8 mouse cellular contexts compared by ENCODE assay signal in the genomic region with DNA sequence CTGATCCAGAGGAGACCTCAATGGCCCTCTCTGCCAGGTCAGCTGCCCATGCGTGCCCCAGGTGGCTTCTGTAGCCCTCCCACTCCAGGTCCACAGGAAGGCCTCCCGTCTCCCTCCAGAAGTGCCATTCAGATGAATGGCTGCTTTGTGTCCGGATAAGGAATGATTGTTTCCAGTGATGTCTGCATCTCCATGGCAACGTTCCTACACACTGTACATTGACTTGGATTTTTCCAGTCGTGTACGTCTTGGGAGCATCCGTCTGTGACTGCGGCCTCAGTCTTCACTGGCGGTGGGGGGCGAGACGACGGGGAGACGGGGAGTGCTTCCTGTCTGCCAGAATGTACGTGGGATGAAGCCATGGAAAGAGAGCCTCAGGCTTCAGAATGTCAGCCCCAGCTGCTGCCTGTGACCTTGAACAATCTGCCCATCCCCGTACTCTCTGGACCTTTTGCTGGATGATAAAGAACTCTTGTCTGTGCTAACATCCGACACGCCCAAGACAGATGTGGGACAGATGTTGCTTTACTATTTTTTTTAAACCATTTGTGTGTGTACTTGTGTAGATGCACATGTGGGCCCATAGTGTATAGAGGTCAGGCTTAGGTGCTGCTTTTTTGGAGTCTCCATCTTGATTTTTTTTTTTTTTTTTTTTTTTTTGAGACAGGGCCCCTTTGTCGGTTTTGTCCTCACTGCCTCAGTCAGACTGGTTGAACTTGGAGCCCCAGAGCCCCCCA.
DNase-seq lines count a peak whose midpoint lies in the region; ATAC-seq and TF ChIP-seq lines count a peak whose summit lies in the region.

No protein-coding gene starts in this region.

- intact Hi-C loops in left cerebral cortex, postnatal 4 days (cut with DNase I), result loop anchor here (5.0 to 10.0 kb wide), 2 partner anchors 50 to 243 kb away; a partner anchor contains a TSS

- peaks cover 36% of the 10 kb centered on the region for H3K4me1 ChIP-seq in embryonic facial prominence, embryonic 12.5 days
- H3K4me1 ChIP-seq in intestine, embryonic 15.5 days (replicated peaks), result peaks cover 10% of the 10 kb centered on the region

- TF ChIP-seq CTCF in layer of hippocampus, adult 2 months (conservative IDR thresholded peaks at IDR 0.05), result no peak

- peak overlapping the region; percentile 83 for H3K27ac ChIP-seq in embryonic facial prominence, embryonic 12.5 days
- H3K27ac ChIP-seq in intestine, embryonic 15.5 days, result peak overlapping the region; percentile 24; the same call in 1 of the 2 replicates
- H3K27ac ChIP-seq in layer of hippocampus, adult 2 months, result no peak overlapping the region

- H3K9me3 ChIP-seq in embryonic facial prominence, embryonic 12.5 days, result no peaks in the 10 kb centered on the region
- no peaks in the 10 kb centered on the region for H3K9me3 ChIP-seq in intestine, embryonic 15.5 days

- peak; percentile 80 for ATAC-seq in embryonic facial prominence, embryonic 12.5 days (ENCODE audit: insufficient number of reproducible peaks, insufficient read depth, low FRiP score, low TSS enrichment)
- ATAC-seq in intestine, embryonic 15.5 days, result peak; percentile 64

- peak; percentile 46 to 55 for DNase-seq in left cerebral cortex, adult 18-20 months (ENCODE audit: low spot score in 2 of 2)
- DNase-seq in left cerebral cortex, postnatal 4 days, result no peak
- DNase-seq in retina, embryonic 14.5 days (ENCODE audit: low spot score), result peak; percentile 46
- DNase-seq in cerebellum, postnatal 25 days, result no peak
- no peak for DNase-seq in layer of hippocampus, adult 2 months (ENCODE audit: low spot score in 2 of 2)
- DNase-seq in natural killer cell, adult 2 months (ENCODE audit: low spot score in 2 of 2), result no peak

- no peak overlapping the region for H3K4me3 ChIP-seq in embryonic facial prominence, embryonic 12.5 days
- H3K4me3 ChIP-seq in intestine, embryonic 15.5 days (replicated peaks), result no peak overlapping the region
- H3K4me3 ChIP-seq in layer of hippocampus, adult 2 months, result no peak overlapping the region

- no peak overlapping the region for H3K9ac ChIP-seq in embryonic facial prominence, embryonic 12.5 days
- no peak overlapping the region for H3K9ac ChIP-seq in intestine, embryonic 15.5 days

- no peaks in the 10 kb centered on the region for H3K36me3 ChIP-seq in embryonic facial prominence, embryonic 12.5 days
- H3K36me3 ChIP-seq in intestine, embryonic 15.5 days, result no peaks in the 10 kb centered on the region

- WGBS in embryonic facial prominence, embryonic 12.5 days, result 18% methylated on average over 18 of the region's 18 CpGs
- 28% methylated on average over 18 of the region's 18 CpGs for WGBS in intestine, embryonic 15.5 days

- H3K4me2 ChIP-seq in embryonic facial prominence, embryonic 12.5 days (replicated peaks), result no peak overlapping the region
- H3K4me2 ChIP-seq in intestine, embryonic 15.5 days (replicated peaks), result no peak overlapping the region

- 0 out of 2 replicates have a peak, but pooled peaks cover 3% of the 10 kb centered on the region for H3K27me3 ChIP-seq in embryonic facial prominence, embryonic 12.5 days
- H3K27me3 ChIP-seq in intestine, embryonic 15.5 days (replicated peaks), result peaks cover 3% of the 10 kb centered on the region

Comparison
In these comparisons a context has a peak if more than half of its experiments do, and no peak if none do; other contexts are left out.
1. DNase-seq: peak in left cerebral cortex, adult 18-20 months (2 of 2) and retina, embryonic 14.5 days (single experiment); none in left cerebral cortex, postnatal 4 days (single experiment), cerebellum, postnatal 25 days (0 of 2), layer of hippocampus, adult 2 months (0 of 2) and natural killer cell, adult 2 months (0 of 2).